Mouse (Mus musculus) kidney, postnatal 25 days (tissue): ENCODE measurements at regions not wholly inside any gene's neighbourhood (a gene's known extent, or its start where the extent isn't known, plus 50 kb on each side); places are given as distances from the start of the nearest gene placed in this dataset.

Experiments used
- DNase-seq, 2 experiments: peaks; one replicate each; pipeline ENCODE4 v3.0.0; 2021; ENCODE audit warnings: mixed read lengths in 2 of 2

GRCm38 (mm10) chr10:96438398-96439103 lies 178.3 kb upstream of the Btg1 start:
- DNase-seq: no peak

GRCm38 (mm10) chr10:96442165-96442564 lies 174.6 kb upstream of the Btg1 start:
- no peak for DNase-seq

- DNase-seq: no peak
Observed at GRCm38 (mm10) chr10:96450266-96450665, 166.5 kb upstream of the Btg1 start.

GRCm38 (mm10) chr10:96454857-96455256 lies 161.9 kb upstream of the Btg1 start:
- no peak for DNase-seq

- no peak for DNase-seq
Observed at GRCm38 (mm10) chr10:96458551-96458950, 158.3 kb upstream of the Btg1 start.

GRCm38 (mm10) chr10:96459186-96459585 lies 157.6 kb upstream of the Btg1 start:
- no peak for DNase-seq

- no peak for DNase-seq
Observed at GRCm38 (mm10) chr10:96460151-96460550, 156.7 kb upstream of the Btg1 start.

GRCm38 (mm10) chr10:96460617-96461338 lies 156.0 kb upstream of the Btg1 start:
- peak in 1 of 2 experiments; percentile 1 for DNase-seq

GRCm38 (mm10) chr10:96465967-96466366 lies 150.8 kb upstream of the Btg1 start:
- DNase-seq: no peak

- no peak for DNase-seq
Observed at GRCm38 (mm10) chr10:96466845-96467244, 150.0 kb upstream of the Btg1 start.

GRCm38 (mm10) chr10:96467661-96468060 lies 149.1 kb upstream of the Btg1 start:
- no peak for DNase-seq

- no peak for DNase-seq
Observed at GRCm38 (mm10) chr10:96471523-96471922, 145.3 kb upstream of the Btg1 start.

- no peak for DNase-seq
Observed at GRCm38 (mm10) chr10:96479350-96479749, 137.5 kb upstream of the Btg1 start.

- DNase-seq: no peak
Observed at GRCm38 (mm10) chr10:96479786-96480185, 137.0 kb upstream of the Btg1 start.

- DNase-seq: no peak
Observed at GRCm38 (mm10) chr10:96480453-96481324, 136.1 kb upstream of the Btg1 start.

GRCm38 (mm10) chr10:96481325-96481638 lies 135.5 kb upstream of the Btg1 start:
- no peak for DNase-seq

- DNase-seq: no peak
Observed at GRCm38 (mm10) chr10:96486724-96487123, 130.1 kb upstream of the Btg1 start.

- no peak for DNase-seq
Observed at GRCm38 (mm10) chr10:96493706-96494105, 123.1 kb upstream of the Btg1 start.

- no peak for DNase-seq
Observed at GRCm38 (mm10) chr10:96496700-96497099, 120.1 kb upstream of the Btg1 start.

GRCm38 (mm10) chr10:96497482-96497881 lies 119.3 kb upstream of the Btg1 start:
- DNase-seq: no peak

- DNase-seq: no peak
Observed at GRCm38 (mm10) chr10:96499274-96499673, 117.5 kb upstream of the Btg1 start.

GRCm38 (mm10) chr10:96502090-96502728 lies 114.6 kb upstream of the Btg1 start:
- DNase-seq: no peak

GRCm38 (mm10) chr10:96502736-96503135 lies 114.1 kb upstream of the Btg1 start:
- DNase-seq: no peak
